Mouse (Mus musculus) heart, embryonic 13.5 days (tissue): ENCODE data around the gene Fbxo36. TPM values are rescaled to one million over a fixed set of nuclear protein-coding genes. Genes with fewer than 3 reads are reported as not detected.

Experiments used
- ATAC-seq: fragments of 200-750 bp; cut with Nextera tagmentation; 2 replicates; pipeline ENCODE4 v1.8.0; 2017; ENCODE audit warnings: moderate TSS enrichment; ENCODE audit not compliant: insufficient number of reproducible peaks, low FRiP score, low TSS enrichment; ENCODE audit errors: extremely low read depth
- H3K27ac ChIP-seq: fragments of 300-500 bp; sonication (generic); replicated peaks from 2 replicates; pipeline ENCODE4 v1.5.1; 2015; ENCODE audit warnings: moderate library complexity, mild to moderate bottlenecking, inconsistent platforms
- H3K27me3 ChIP-seq: fragments of 300-500 bp; sonication (generic); replicated peaks from 2 replicates; pipeline ENCODE4 v1.6.1; 2015; ENCODE audit warnings: mild to moderate bottlenecking, inconsistent platforms
- H3K36me3 ChIP-seq: fragments of 300-500 bp; sonication (generic); 2 replicates; pipeline ENCODE4 v1.6.1; 2015; ENCODE audit warnings: mild to moderate bottlenecking, inconsistent platforms
- H3K4me1 ChIP-seq: fragments of 300-500 bp; sonication (generic); 2 replicates; pipeline ENCODE4 v1.6.1; 2015; ENCODE audit warnings: inconsistent platforms
- H3K4me2 ChIP-seq: fragments of 300-500 bp; sonication (generic); 2 replicates; pipeline ENCODE4 v1.6.1; 2015; ENCODE audit warnings: inconsistent platforms, mild to moderate bottlenecking, moderate library complexity
- H3K4me3 ChIP-seq: fragments of 300-500 bp; sonication (generic); 2 replicates; pipeline ENCODE4 v1.5.1; 2015; ENCODE audit warnings: moderate library complexity, mild to moderate bottlenecking, inconsistent platforms
- H3K9ac ChIP-seq: fragments of 300-500 bp; sonication (generic); 2 replicates; pipeline ENCODE4 v1.6.1; 2015; ENCODE audit warnings: inconsistent platforms, mild to moderate bottlenecking, moderate library complexity
- H3K9me3 ChIP-seq: fragments of 300-500 bp; sonication (generic); 2 replicates; pipeline ENCODE4 v1.6.1; 2016; ENCODE audit warnings: inconsistent platforms
- WGBS: fragments of 180-500 bp; shearing (Covaris S2); methylation state at CpG from one replicate; pipeline ENCODE4 v1.1.7; 2015; ENCODE audit warnings: mixed read lengths; 5-methylcytosine and 5-hydroxymethylcytosine counted together
- polyA plus RNA-seq: library from polyadenylated mRNA; unstranded; fragments of >200 nt; fragmentation: Nextera tagmentation; extraction: Ambion mirVana; gene quantifications from 2 replicates; pipeline ENCODE4 v1.2.1, GENCODE M21; 2015

Fbxo36 gene
- polyA plus RNA-seq, 1 experiment from 2014 or later: 8.9 TPM

DNA sequence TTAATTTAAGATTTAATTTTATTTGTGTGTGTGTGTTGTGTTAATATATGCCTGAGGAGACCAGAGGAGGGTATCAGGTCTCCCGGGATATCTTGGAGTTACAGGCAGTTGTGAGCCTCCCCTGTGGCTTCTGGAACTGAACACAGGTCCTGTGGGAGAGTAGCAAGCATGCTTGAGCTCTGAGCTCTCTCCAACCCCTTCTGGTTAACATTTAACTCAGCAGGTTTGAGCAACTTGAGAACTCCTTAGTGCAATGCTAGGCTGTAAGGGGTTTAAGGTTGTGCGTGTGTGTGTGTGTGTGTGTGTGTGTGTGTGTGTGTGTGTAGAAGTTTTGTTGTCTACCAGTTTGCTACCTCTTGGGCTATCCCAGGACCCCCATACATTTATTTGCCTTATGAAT is 37.9 kb downstream of the Fbxo36 start:
- 87% methylated on average over 2 of the region's 2 CpGs for WGBS
- no peak overlapping the region for H3K4me3 ChIP-seq
- H3K9me3 ChIP-seq: no peaks in the 10 kb centered on the region
- no peaks in the 10 kb centered on the region for H3K4me1 ChIP-seq
- no peaks in the 10 kb centered on the region for H3K36me3 ChIP-seq
- H3K27me3 ChIP-seq: no peaks in the 10 kb centered on the region
- no peak overlapping the region for H3K27ac ChIP-seq
- no peak for ATAC-seq
- H3K9ac ChIP-seq: no peak overlapping the region
- H3K4me2 ChIP-seq: no peak overlapping the region

DNA sequence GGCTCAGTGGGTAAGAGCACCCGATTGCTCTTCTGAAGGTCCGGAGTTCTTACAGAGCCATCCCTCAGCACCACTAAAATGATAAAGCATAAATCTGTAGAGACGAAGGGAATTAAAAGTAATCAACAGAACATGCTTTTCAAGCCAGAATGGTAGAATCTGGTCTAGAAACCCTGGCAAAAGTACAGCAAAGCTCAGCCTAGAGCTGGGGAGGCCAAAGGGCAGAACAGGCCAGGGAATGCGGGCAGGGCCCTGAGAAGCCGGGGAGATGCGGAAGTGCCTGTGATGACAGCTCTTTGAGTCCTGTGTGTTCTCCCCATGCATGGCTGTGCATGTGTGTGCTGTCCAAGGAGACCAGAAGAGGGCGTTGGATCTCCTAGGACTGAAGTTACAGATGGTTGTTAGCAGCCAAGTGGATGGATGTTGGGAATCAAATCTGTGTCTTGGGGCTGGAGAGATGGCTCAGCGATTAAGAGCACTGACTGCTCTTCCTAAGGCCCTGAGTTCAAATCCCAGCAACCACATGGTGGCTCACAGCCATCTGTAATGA is 40.0 kb downstream of the Fbxo36 start:
- Histone ChIP-seq H3K9ac (no peak overlapping the region), H3K9me3 (no peaks in the 10 kb centered on the region), H3K27me3 (no peaks in the 10 kb centered on the region), H3K27ac (no peak overlapping the region), H3K4me3 (no peak overlapping the region), H3K4me2 (no peak overlapping the region), H3K4me1 (no peaks in the 10 kb centered on the region), H3K36me3 (no peaks in the 10 kb centered on the region)
- WGBS: 86% methylated on average over 8 of the region's 8 CpGs
- no peak for ATAC-seq

DNA sequence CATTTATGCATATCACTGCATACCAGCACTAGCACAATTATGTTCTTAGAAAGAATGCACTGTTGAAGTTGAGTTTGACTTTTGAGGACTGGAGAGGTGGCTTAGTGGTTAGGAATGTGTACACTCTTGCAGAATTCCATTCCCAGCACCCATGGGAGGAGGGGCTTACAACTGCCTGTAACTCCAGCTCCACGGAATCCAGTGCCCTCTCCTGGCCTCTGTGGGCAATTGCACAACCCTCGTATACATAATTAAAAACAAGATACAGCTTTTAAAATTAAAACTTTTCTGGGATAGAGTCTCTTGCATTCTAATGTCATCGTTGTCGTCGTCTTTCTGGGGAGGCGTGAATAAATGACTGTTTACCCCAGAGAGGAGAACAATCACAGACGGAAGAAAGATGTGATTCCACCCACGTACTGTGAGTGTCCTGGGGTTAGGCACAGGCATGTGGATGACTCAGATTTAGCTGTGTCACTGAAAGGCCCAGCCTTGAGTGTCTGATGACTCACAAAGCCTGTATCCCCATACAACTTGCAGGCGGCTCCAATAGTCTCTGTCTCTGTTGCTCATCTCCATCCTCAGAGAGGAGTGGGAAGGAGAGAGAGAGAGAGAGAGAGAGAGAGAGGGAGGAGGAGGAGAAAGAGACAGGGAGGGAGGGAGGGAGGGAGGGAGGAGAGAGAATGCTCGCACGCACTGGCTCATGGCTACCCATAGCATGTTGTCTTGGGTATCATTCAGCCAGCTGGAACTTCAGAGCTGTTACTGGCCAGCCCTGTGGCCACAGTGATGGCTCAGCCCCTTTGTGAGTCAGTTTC is 41.8 kb downstream of the Fbxo36 start:
- no peaks in the 10 kb centered on the region for H3K27me3 ChIP-seq
- H3K27ac ChIP-seq: no peak overlapping the region
- H3K4me1 ChIP-seq: no peaks in the 10 kb centered on the region
- ATAC-seq: no peak
- no peak overlapping the region for H3K9ac ChIP-seq
- no peak overlapping the region for H3K4me2 ChIP-seq
- H3K4me3 ChIP-seq: no peak overlapping the region
- H3K9me3 ChIP-seq: no peaks in the 10 kb centered on the region
- WGBS: 67% methylated on average over 11 of the region's 11 CpGs
- no peaks in the 10 kb centered on the region for H3K36me3 ChIP-seq

DNA sequence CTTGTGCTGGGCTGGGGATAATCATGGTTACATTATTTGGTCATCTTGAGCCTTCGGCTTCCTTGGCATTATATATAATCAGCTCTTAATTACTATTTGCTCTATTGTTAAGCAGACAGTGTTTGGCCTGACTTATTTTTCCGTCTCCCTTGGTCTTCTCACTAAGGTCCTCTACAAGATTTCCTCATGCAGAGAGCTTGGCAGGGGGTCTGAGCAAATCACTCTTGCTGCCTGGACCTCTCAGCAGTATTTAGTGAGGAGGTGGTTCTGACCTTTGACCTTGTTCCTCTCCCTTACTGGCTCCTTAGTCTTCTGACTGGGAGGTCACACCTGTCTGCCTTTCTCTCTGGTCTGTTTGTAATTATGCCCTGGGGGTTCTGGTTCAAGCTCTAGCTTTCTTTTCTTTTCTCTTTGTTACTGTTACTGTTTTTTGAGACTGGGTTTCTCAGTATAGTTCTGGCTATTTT is 42.5 kb downstream of the Fbxo36 start:
- 64% methylated on average over 2 of the region's 2 CpGs for WGBS
- Histone ChIP-seq H3K9me3 (no peaks in the 10 kb centered on the region), H3K4me3 (no peak overlapping the region), H3K27ac (no peak overlapping the region), H3K4me1 (no peaks in the 10 kb centered on the region), H3K36me3 (no peaks in the 10 kb centered on the region), H3K27me3 (no peaks in the 10 kb centered on the region), H3K9ac (no peak overlapping the region), H3K4me2 (no peak overlapping the region)
- ATAC-seq: no peak

DNA sequence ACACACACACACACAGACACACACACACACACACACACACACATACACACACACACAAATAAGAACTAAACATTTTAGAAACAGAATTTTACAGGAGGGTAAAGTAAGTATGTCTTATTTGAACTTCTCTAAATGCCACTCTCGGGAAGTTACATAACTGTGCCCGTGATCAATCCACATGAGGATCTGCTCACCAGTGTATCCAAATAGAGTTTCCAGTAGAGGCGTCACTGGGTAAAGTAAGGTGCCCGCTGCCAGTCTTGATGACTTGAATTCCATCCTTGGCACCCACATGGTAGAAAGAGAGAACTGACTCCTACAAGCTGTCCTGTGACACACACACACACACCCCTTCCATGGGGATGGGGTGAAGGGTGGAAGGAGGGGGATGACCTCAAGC is 43.3 kb downstream of the Fbxo36 start:
- H3K27ac ChIP-seq: no peak overlapping the region
- no peaks in the 10 kb centered on the region for H3K9me3 ChIP-seq
- ATAC-seq: no peak
- H3K9ac ChIP-seq: no peak overlapping the region
- H3K4me1 ChIP-seq: no peaks in the 10 kb centered on the region
- H3K4me2 ChIP-seq: no peak overlapping the region
- H3K27me3 ChIP-seq: no peaks in the 10 kb centered on the region
- H3K36me3 ChIP-seq: no peaks in the 10 kb centered on the region
- WGBS: 80% methylated on average over 4 of the region's 4 CpGs
- no peak overlapping the region for H3K4me3 ChIP-seq

DNA sequence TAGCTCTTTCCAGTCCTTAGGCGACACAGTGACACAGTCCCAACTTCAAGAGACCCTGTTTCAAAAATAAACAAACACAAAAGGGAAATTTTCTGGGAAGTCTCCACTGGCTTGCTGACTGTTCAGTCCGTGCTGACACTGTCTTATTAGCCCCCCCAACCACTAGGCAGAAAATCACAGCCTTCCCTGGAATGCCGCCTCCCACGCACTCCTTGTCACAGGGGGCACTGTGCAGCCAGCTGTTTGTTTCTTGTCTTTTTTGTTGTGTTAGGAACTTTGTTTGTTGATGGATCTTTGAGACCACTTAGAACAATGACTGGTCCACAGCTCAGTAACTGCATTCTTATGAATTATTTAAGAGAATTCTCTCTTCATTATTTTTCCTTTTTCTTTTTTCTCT is 44.2 kb downstream of the Fbxo36 start:
- H3K36me3 ChIP-seq: no peaks in the 10 kb centered on the region

DNA sequence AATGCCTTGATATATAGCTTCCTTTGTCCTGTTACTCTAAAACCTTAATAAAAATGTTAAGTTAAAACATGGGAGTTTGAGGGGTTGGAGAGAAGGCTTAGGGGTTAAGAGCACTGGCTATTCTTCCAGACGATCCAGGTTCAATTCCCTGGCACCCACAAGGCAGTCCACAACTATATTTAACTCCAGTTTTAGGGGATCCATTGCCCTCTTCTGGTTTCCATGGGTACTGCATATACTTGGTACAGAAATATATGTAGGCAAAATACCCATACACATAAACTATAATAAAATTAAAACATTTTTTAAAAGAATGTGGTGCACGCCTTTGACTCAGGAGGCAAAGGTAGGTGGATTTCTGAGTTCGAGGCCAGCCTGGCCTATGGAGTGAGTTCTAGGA is 45.5 kb downstream of the Fbxo36 start:
- Histone ChIP-seq H3K4me1 (no peaks in the 10 kb centered on the region), H3K27ac (no peak overlapping the region), H3K36me3 (no peaks in the 10 kb centered on the region), H3K4me2 (no peak overlapping the region), H3K9ac (no peak overlapping the region), H3K4me3 (no peak overlapping the region), H3K27me3 (no peaks in the 10 kb centered on the region), H3K9me3 (no peaks in the 10 kb centered on the region)
- ATAC-seq: no peak
- whole genome bisulfite sequencing: 67% methylated on average over 3 of the region's 3 CpGs

More for the DNA sequence above, 44.2 kb downstream of the Fbxo36 start:
- Histone ChIP-seq H3K9me3 (no peaks in the 10 kb centered on the region), H3K4me1 (no peaks in the 10 kb centered on the region), H3K4me3 (no peak overlapping the region), H3K9ac (no peak overlapping the region), H3K27ac (no peak overlapping the region), H3K4me2 (no peak overlapping the region), H3K27me3 (no peaks in the 10 kb centered on the region)
- ATAC-seq: no peak
- 73% methylated on average over 4 of the region's 4 CpGs for WGBS

DNA sequence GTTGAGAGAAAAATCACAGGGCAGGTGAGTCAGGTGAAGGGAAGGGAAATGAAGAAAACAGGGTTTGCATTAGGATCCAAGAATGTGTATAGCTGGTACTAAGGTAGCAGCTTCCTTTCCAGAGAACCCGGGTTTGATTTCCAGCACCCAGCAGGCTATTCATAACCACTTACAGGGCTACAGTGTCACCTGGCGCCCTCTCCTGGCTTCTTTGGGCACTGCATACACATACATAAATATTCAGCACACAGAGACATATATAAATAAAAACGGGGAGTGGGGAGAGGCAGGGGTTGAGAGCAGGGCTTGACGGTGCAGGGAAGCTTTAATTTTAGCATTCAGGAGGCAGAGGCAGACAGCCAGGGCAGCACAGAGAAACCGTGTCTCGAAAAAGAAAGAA is 46.3 kb downstream of the Fbxo36 start:
- H3K36me3 ChIP-seq: no peaks in the 10 kb centered on the region
- no peak for ATAC-seq
- H3K27ac ChIP-seq: no peak overlapping the region
- no peak overlapping the region for H3K9ac ChIP-seq
- H3K4me2 ChIP-seq: no peak overlapping the region
- no peaks in the 10 kb centered on the region for H3K27me3 ChIP-seq
- H3K9me3 ChIP-seq: no peaks in the 10 kb centered on the region
- WGBS: 80% methylated on average over 6 of the region's 6 CpGs
- no peaks in the 10 kb centered on the region for H3K4me1 ChIP-seq
- H3K4me3 ChIP-seq: no peak overlapping the region

DNA sequence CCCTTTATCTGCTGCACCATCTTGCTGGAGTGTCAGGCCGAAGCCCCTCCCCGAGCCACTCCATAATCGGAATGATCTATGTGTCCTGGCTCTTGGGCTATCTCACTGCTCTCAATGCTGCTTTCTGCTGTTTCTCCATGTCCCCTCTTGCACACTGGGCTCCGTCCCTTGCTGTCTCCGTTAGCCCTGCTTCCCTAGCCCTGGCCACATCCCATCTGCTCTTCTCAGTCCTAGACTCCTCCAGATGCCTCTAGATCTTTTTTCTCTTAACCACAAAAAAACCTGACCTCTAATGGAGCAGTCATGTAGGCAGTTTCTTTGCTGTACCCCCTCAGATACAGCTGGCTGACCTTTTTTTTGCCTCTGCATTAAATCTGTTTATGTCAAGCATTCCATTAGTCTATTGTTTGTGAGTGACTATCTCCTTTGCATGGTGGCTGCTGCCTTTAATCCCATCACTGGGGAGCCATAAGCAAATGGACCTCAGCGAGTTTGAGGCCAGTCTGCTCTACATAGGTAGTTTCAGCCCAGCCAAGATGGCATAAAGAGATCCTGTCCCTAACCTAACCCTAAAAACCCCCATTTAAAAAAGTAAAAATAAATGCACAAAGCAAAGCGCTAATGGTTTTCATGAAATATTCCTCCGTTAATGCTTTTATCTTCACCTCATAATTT is 49.8 kb downstream of the Fbxo36 start:
- ATAC-seq: no peak
- Histone ChIP-seq H3K27me3 (no peaks in the 10 kb centered on the region), H3K9me3 (no peaks in the 10 kb centered on the region), H3K4me1 (no peaks in the 10 kb centered on the region), H3K27ac (no peak overlapping the region), H3K9ac (no peak overlapping the region), H3K4me3 (no peak overlapping the region), H3K36me3 (no peaks in the 10 kb centered on the region), H3K4me2 (no peak overlapping the region)
- WGBS: 53% methylated on average over 8 of the region's 8 CpGs

DNA sequence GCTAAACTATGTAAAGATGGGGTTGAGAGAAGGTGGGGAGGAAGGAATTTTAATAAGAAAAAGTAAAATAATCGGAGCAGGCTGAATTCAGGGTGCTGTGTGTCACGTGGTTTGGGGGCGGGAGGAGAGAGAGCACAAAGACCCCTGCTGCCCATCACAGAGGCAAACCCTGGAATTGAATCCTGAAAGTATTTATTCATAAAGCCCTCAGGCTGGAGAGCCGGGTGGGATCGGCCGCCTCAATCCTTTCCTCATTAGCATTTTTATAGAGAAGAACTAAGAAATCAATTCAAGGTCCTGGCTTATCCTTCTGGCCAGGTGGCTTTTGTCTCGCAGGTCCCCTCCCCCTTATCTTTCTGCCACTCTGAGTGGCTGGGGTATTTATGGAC is 50.4 kb downstream of the Fbxo36 start:
- H3K9me3 ChIP-seq: no peaks in the 10 kb centered on the region
- H3K4me3 ChIP-seq: no peak overlapping the region
- H3K4me2 ChIP-seq: no peak overlapping the region
- no peaks in the 10 kb centered on the region for H3K4me1 ChIP-seq
- H3K27me3 ChIP-seq: no peaks in the 10 kb centered on the region
- H3K27ac ChIP-seq: no peak overlapping the region
- no peak for ATAC-seq
- H3K9ac ChIP-seq: no peak overlapping the region
- WGBS: 44% methylated on average over 7 of the region's 7 CpGs
- H3K36me3 ChIP-seq: no peaks in the 10 kb centered on the region

DNA sequence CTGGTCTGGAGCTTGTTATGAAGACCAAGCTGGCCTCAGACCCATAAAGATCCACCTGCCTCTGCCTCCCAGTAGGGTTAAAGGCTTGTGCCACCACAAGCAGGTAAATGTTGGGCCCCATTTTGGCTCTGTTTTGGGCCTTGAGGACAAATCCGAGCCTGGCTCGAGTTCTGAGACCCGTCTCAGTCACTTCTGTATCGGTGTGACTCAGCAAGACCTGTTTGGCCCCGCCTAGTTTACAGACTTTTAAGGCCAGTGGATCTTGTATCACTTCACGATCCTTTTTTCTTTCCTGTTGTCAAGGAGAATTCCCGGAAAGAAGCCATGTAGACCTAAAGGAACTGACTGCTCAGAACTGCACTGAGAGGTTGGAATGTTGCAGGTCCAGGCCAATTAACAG is 50.9 kb downstream of the Fbxo36 start:
- Histone ChIP-seq H3K9me3 (no peaks in the 10 kb centered on the region), H3K4me3 (no peak overlapping the region), H3K27me3 (no peaks in the 10 kb centered on the region), H3K4me2 (no peak overlapping the region), H3K36me3 (no peaks in the 10 kb centered on the region), H3K9ac (no peak overlapping the region), H3K4me1 (no peaks in the 10 kb centered on the region), H3K27ac (no peak overlapping the region)
- ATAC-seq: no peak
- WGBS: 71% methylated on average over 7 of the region's 7 CpGs
